Mouse (Mus musculus) gastrocnemius, adult 18-20 months (tissue): ENCODE data around the gene Csrp1. TPM values are rescaled to one million over a fixed set of nuclear protein-coding genes. Genes with fewer than 3 reads are reported as not detected.

Experiments used
- DNase-seq: peaks from one replicate; pipeline ENCODE4 v3.0.0; 2021; ENCODE audit warnings: low spot score
- total RNA-seq, 2 experiments: library from RNA; stranded (reverse); gene quantifications; 2 replicates each; pipeline ENCODE4 v1.2.3; 2021

Gene Csrp1
- total RNA-seq, 2 experiments from 2014 or later: 21.6 to 31.7 TPM

GRCm38 (mm10) chr1:135697462-135697861, 22.4 kb upstream of the Csrp1 start:
- no peak for DNase-seq

- DNase-seq: no peak
Measured at GRCm38 (mm10) chr1:135698046-135698445, 21.8 kb upstream of the Csrp1 start.

- DNase-seq: no peak
Measured at GRCm38 (mm10) chr1:135698451-135698921, 21.4 kb upstream of the Csrp1 start.

- peak; percentile 84 for DNase-seq
Measured at GRCm38 (mm10) chr1:135698996-135699705, 20.7 kb upstream of the Csrp1 start.

GRCm38 (mm10) chr1:135699892-135700291, 20.0 kb upstream of the Csrp1 start:
- DNase-seq: no peak

GRCm38 (mm10) chr1:135700605-135701004, 19.3 kb upstream of the Csrp1 start:
- peak; percentile 73 for DNase-seq

GRCm38 (mm10) chr1:135701314-135701713, 18.5 kb upstream of the Csrp1 start:
- DNase-seq: no peak

GRCm38 (mm10) chr1:135702722-135703121, 17.1 kb upstream of the Csrp1 start:
- no peak for DNase-seq

GRCm38 (mm10) chr1:135704317-135704821, 15.5 kb upstream of the Csrp1 start:
- no peak for DNase-seq

- DNase-seq: no peak
Measured at GRCm38 (mm10) chr1:135708369-135708768, 11.5 kb upstream of the Csrp1 start.

GRCm38 (mm10) chr1:135711126-135711525, 8.7 kb upstream of the Csrp1 start:
- DNase-seq: peak; percentile 30

- no peak for DNase-seq
Measured at GRCm38 (mm10) chr1:135714028-135714815, 5.6 kb upstream of the Csrp1 start.

- DNase-seq: no peak
Measured at GRCm38 (mm10) chr1:135714901-135715609, 4.8 kb upstream of the Csrp1 start.

GRCm38 (mm10) chr1:135719486-135719885, 375 bp upstream of the Csrp1 start:
- DNase-seq: peak; percentile 83

- DNase-seq: no peak
Measured at GRCm38 (mm10) chr1:135723016-135723415, 3.2 kb downstream of the Csrp1 start.

- no peak for DNase-seq
Measured at GRCm38 (mm10) chr1:135724134-135724533, 4.3 kb downstream of the Csrp1 start.

- DNase-seq: no peak
Measured at GRCm38 (mm10) chr1:135725324-135725723, 5.5 kb downstream of the Csrp1 start.

GRCm38 (mm10) chr1:135725936-135726335, 6.1 kb downstream of the Csrp1 start:
- peak; percentile 40 for DNase-seq

- peak; percentile 83 for DNase-seq
Measured at GRCm38 (mm10) chr1:135728631-135729366, 8.9 kb downstream of the Csrp1 start.

- no peak for DNase-seq
Measured at GRCm38 (mm10) chr1:135729367-135729713, 9.5 kb downstream of the Csrp1 start.

- peak; percentile 42 for DNase-seq
Measured at GRCm38 (mm10) chr1:135729821-135730220, 10.0 kb downstream of the Csrp1 start.
